Mouse (Mus musculus) forebrain, postnatal 0 days (tissue): ENCODE measurements around the gene Vwa8. TPM values are rescaled to one million over a fixed set of nuclear protein-coding genes. Genes with fewer than 3 reads are reported as not detected.

Experiments used
- ATAC-seq: fragments of 200-750 bp; cut with Nextera tagmentation; 2 replicates; pipeline ENCODE4 v1.8.0; 2017; ENCODE audit warnings: mild to moderate bottlenecking, moderate library complexity
- DNase-seq: peaks from one replicate; pipeline ENCODE4 v3.0.0-alpha.2; 2015
- H3K27ac ChIP-seq: fragments of 300-500 bp; sonication (generic); 2 replicates; pipeline ENCODE4 v1.5.1; 2014; ENCODE audit warnings: low read depth, mild to moderate bottlenecking, antibody characterized with exemption, low read length, moderate library complexity, mixed read lengths
- H3K27me3 ChIP-seq: fragments of 300-500 bp; sonication (generic); 2 replicates; pipeline ENCODE4 v1.6.1; 2014; ENCODE audit warnings: mild to moderate bottlenecking, low read length, mixed read lengths; ENCODE audit not compliant: insufficient read depth
- H3K36me3 ChIP-seq: fragments of 300-500 bp; sonication (generic); 2 replicates; pipeline ENCODE4 v1.6.1; 2014; ENCODE audit warnings: mild to moderate bottlenecking, moderate library complexity; ENCODE audit not compliant: insufficient read depth
- H3K4me1 ChIP-seq: fragments of 300-500 bp; sonication (generic); 2 replicates; pipeline ENCODE4 v1.6.1; 2014; ENCODE audit warnings: antibody characterized with exemption; ENCODE audit not compliant: insufficient read depth
- H3K4me2 ChIP-seq: fragments of 300-500 bp; sonication (generic); 2 replicates; pipeline ENCODE4 v1.6.1; 2014; ENCODE audit warnings: low read depth, mild to moderate bottlenecking, moderate library complexity
- H3K4me3 ChIP-seq: fragments of 300-500 bp; sonication (generic); 2 replicates; pipeline ENCODE4 v1.5.1; 2014; ENCODE audit warnings: low read depth, low read length, mixed read lengths
- H3K9ac ChIP-seq: fragments of 300-500 bp; sonication (generic); 2 replicates; pipeline ENCODE4 v1.6.1; 2014; ENCODE audit warnings: mild to moderate bottlenecking
- H3K9me3 ChIP-seq: fragments of 300-500 bp; sonication (generic); 2 replicates; pipeline ENCODE4 v1.6.1; 2016; ENCODE audit warnings: low read length
- CTCF ChIP-seq: sonication (generic); IDR thresholded peaks from 2 replicates; pipeline ENCODE4 v1.5.1; 2016; ENCODE audit warnings: antibody characterized with exemption, control low read depth, low read depth
- WGBS: fragments of 180-500 bp; shearing (Covaris S2); extraction: QIAGEN DNeasy Blood & Tissue Kit; methylation state at CpG from one replicate; pipeline ENCODE4 v1.1.7; 2014; 5-methylcytosine and 5-hydroxymethylcytosine counted together
- polyA plus RNA-seq: library from polyadenylated mRNA; unstranded; fragments of >200 nt; fragmentation: Nextera tagmentation; extraction: Ambion mirVana; gene quantifications from 2 replicates; pipeline ENCODE4 v1.2.1, GENCODE M21; 2015
- total RNA-seq: library from RNA; depleted of rRNA; stranded (reverse); fragments of >200 nt; gene quantifications from 2 replicates; pipeline ENCODE4 v1.2.3, GENCODE M21; 2014

The Vwa8 gene
- total and polyA plus RNA-seq, 2 experiments from 2014 or later: 5.1 to 13.9 TPM

DNA sequence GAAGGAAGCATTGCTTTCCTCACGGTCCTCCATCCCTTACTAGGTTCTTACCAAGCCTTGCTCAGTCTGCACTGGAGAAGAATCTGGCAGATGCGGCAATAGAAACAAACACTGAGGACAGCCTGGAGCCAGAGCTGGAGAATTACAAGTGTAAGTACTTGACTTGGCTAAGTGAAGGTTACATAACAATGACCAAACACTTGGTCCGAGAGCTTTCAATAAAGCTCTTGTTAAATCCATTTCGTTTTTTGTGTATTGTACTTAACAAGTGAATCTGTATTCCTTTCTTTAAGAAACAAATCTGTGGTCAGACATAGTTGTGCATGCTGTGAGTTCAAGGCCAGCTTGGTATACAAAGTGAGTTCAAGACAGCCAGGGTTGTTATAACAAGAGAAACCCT is 169.7 kb downstream of the Vwa8 start:
- no peaks in the 10 kb centered on the region for H3K9me3 ChIP-seq
- TF ChIP-seq CTCF: no peak
- WGBS: 78% methylated on average over 4 of the region's 4 CpGs
- ATAC-seq (no peak), DNase-seq (no peak)
- no peak overlapping the region for H3K27ac ChIP-seq
- no peak overlapping the region for H3K9ac ChIP-seq
- no peaks in the 10 kb centered on the region for H3K4me1 ChIP-seq
- H3K4me3 ChIP-seq: no peak overlapping the region
- no peak overlapping the region for H3K4me2 ChIP-seq
- no peaks in the 10 kb centered on the region for H3K36me3 ChIP-seq
- H3K27me3 ChIP-seq: no peaks in the 10 kb centered on the region

- Histone ChIP-seq H3K36me3 (no peaks in the 10 kb centered on the region), H3K27ac (no peak overlapping the region), H3K4me3 (no peak overlapping the region), H3K9ac (no peak overlapping the region), H3K4me2 (no peak overlapping the region), H3K9me3 (no peaks in the 10 kb centered on the region), H3K27me3 (no peaks in the 10 kb centered on the region), H3K4me1 (no peaks in the 10 kb centered on the region)
- peak; percentile 20; the same call in 1 of the 2 replicates for ATAC-seq
- DNase-seq: no peak
- 20% methylated on average over 7 of the region's 7 CpGs for WGBS
- no peak for TF ChIP-seq CTCF
Measured at GRCm38 (mm10) chr14:79021725-79022124, 172.9 kb downstream of the Vwa8 start.

- Histone ChIP-seq H3K4me1 (no peaks in the 10 kb centered on the region), H3K36me3 (no peaks in the 10 kb centered on the region), H3K4me3 (no peak overlapping the region), H3K27ac (no peak overlapping the region), H3K4me2 (no peak overlapping the region), H3K27me3 (no peaks in the 10 kb centered on the region), H3K9ac (no peak overlapping the region), H3K9me3 (no peaks in the 10 kb centered on the region)
- ATAC-seq: no peak
- WGBS: 47% methylated on average over 3 of the region's 3 CpGs
- DNase-seq: no peak
- no peak for TF ChIP-seq CTCF
Measured at GRCm38 (mm10) chr14:79028996-79029575, 180.2 kb downstream of the Vwa8 start.

GRCm38 (mm10) chr14:79030715-79031114 is 181.9 kb downstream of the Vwa8 start:
- Histone ChIP-seq H3K36me3 (no peaks in the 10 kb centered on the region), H3K9ac (no peak overlapping the region), H3K4me2 (no peak overlapping the region), H3K4me3 (no peak overlapping the region), H3K27me3 (no peaks in the 10 kb centered on the region), H3K4me1 (no peaks in the 10 kb centered on the region), H3K9me3 (no peaks in the 10 kb centered on the region), H3K27ac (no peak overlapping the region)
- ATAC-seq: no peak
- DNase-seq: no peak
- TF ChIP-seq CTCF: no peak
- 97% methylated on average over 3 of the region's 3 CpGs for WGBS

DNA sequence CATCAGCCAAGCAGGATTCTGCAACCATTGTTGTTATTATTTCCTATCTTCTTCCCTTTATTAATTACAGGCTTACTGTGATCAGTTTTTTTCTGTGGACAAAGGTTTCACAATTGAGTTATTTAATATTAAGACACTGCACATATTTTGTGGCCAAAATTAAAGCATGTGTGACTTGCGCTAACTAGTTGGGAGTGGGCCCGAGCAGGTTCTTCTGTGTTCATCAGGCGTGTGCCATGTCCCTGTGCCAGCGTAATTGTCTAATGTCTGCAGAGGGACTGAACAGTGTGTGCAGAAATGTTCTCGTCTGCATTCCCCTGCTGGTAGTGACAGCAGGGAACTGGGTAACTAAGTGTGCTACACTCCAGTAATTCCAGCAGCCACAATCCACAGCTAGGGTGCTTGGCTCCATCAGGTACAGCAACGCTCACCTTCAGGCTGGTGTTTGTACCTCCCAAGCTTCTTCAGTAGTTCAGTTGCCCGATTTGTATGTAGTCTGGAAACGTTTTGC is 182.4 kb downstream of the Vwa8 start:
- no peak for DNase-seq
- no peak for ATAC-seq
- no peak for TF ChIP-seq CTCF

GRCm38 (mm10) chr14:79033396-79033795 is 184.5 kb downstream of the Vwa8 start:
- no peak overlapping the region for H3K4me2 ChIP-seq
- no peaks in the 10 kb centered on the region for H3K4me1 ChIP-seq
- 76% methylated on average over 6 of the region's 6 CpGs for WGBS
- no peaks in the 10 kb centered on the region for H3K9me3 ChIP-seq
- H3K36me3 ChIP-seq: no peaks in the 10 kb centered on the region
- no peak overlapping the region for H3K9ac ChIP-seq
- H3K27ac ChIP-seq: no peak overlapping the region
- no peak for TF ChIP-seq CTCF
- H3K27me3 ChIP-seq: no peaks in the 10 kb centered on the region
- DNase-seq: no peak
- H3K4me3 ChIP-seq: no peak overlapping the region
- no peak for ATAC-seq

More for the DNA sequence above, 182.4 kb downstream of the Vwa8 start:
- H3K9ac ChIP-seq: no peak overlapping the region
- no peaks in the 10 kb centered on the region for H3K9me3 ChIP-seq
- H3K27ac ChIP-seq: no peak overlapping the region
- H3K36me3 ChIP-seq: no peaks in the 10 kb centered on the region
- H3K4me2 ChIP-seq: no peak overlapping the region
- WGBS: 82% methylated on average over 8 of the region's 8 CpGs
- no peak overlapping the region for H3K4me3 ChIP-seq
- no peaks in the 10 kb centered on the region for H3K27me3 ChIP-seq
- no peaks in the 10 kb centered on the region for H3K4me1 ChIP-seq

DNA sequence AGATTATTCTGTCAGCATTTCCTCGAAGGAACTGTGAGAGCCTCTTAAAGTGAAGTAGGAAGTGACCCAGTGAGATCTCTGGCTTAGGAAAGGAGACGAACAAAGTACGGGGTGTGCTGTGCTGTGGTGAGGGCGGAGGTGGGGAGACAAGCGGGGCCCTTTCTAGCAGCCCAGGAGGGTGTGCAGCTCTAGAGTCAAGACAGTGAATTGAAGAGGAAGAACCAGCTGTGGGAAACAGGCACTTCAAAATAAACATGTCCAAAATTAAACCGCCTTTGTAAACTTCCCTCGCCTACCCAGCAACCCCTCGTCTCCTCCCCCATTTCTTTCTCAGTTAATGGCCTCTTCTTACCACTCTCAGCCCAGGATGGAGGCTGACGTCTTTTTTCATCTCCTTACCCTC is 185.7 kb downstream of the Vwa8 start:
- no peak for DNase-seq
- no peak for ATAC-seq
- Histone ChIP-seq H3K4me1 (no peaks in the 10 kb centered on the region), H3K4me3 (no peak overlapping the region), H3K36me3 (no peaks in the 10 kb centered on the region; the same call in 1 of the 2 replicates), H3K9ac (no peak overlapping the region), H3K27ac (no peak overlapping the region), H3K27me3 (no peaks in the 10 kb centered on the region), H3K9me3 (no peaks in the 10 kb centered on the region), H3K4me2 (no peak overlapping the region)
- WGBS: 75% methylated on average over 9 of the region's 9 CpGs
- no peak for TF ChIP-seq CTCF
